Mouse (Mus musculus): ENCODE results near the gene Themis3. TPM values are rescaled to one million over a fixed set of nuclear protein-coding genes. Genes with fewer than 3 reads are reported as not detected.

The Themis3 gene
- not detected for polyA plus RNA-seq (2014; fragmentation: Illumina TruSeq; extraction: RNeasy Lipid Tissue Mini Kit (QIAGEN cat#74804); ENCODE audit: low read depth, low replicate concordance)

GRCm38 (mm10) chr17:66594435-66594834 is at the start of gene Themis3:
Themis3 (minus strand) TSS chr17:66594621.

DNA sequence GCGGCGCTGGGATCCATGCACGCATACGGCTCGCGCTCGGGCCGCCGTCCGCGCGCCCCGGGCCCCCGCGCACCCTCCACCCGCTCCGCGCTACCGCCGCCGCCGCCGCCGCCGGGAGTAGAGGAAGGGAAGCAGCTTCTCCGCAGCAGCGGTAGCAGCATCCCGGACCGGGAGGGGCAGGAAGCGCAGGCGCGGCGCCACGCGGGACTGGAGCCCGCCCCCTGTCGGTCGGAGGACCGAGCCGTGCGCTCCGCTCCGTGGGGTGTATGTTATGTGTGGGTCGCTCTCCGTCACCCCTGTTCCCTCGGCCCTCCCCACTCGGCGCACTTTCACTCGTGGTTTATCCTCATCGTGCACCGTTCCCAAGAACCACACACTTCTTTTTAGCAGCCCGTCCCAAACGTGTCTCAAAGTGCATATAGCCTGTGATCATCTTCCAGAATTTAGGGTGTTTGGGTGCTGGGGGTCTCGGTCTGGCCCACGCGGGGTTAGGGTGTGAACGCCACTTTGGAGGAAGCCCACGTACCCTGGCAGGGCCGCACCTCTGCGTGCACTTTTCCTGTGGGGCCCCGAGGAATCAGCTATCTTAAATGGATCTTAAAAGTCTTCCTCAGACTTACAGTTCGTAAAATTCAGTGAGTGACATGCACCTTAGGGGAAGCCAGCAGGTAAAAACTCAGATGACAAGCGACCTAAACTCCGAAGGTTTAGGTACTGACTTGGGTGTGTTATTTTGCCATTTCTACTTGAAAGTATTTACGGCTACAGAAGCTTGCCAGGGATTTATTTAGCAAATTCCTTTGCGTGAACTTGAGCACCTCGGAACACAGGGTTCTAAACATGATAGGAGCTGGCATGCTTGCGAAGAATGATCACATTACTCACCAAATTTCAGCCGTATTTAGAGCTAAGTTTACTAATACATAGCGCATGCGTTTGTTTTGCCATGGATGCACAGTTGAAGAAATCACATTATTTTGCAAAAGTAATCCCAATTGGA is 74.6 kb downstream of the Themis3 start, which contains the start of gene Rab12:
Rab12 (minus strand) TSS at position 176 of the 1,000 bp plus-strand sequence.

Other genes with a start within 250 kb of the Themis3 start
- gene Mtcl1, start 144.9 kb downstream of the Themis3 start, polyA plus RNA-seq (2014; fragmentation: Illumina TruSeq; extraction: RNeasy Lipid Tissue Mini Kit (QIAGEN cat#74804); ENCODE audit: low read depth, low replicate concordance): not detected
- gene Rab12, start 74.9 kb downstream of the Themis3 start, polyA plus RNA-seq (2014; fragmentation: Illumina TruSeq; extraction: RNeasy Lipid Tissue Mini Kit (QIAGEN cat#74804); ENCODE audit: low read depth, low replicate concordance): 38.8 TPM

All from liver, adult 10 weeks (tissue).